Mouse (Mus musculus) olfactory bulb, adult 2 months (tissue): Measurements from ENCODE around the gene Sde2. TPM values are rescaled to one million over a fixed set of nuclear protein-coding genes. Genes with fewer than 3 reads are reported as not detected.
A peak's percentile ranks its signal among the peaks of the same experiment; 100 is the strongest.

ENCODE experiments used
- H3K27ac ChIP-seq: fragments of 200-500 bp; 2 replicates; pipeline ENCODE4 v1.5.1; 2012; ENCODE audit warnings: low read depth, low read length; ENCODE audit not compliant: insufficient read depth
- H3K4me1 ChIP-seq: fragments of 200-500 bp; 2 replicates; pipeline ENCODE4 v1.6.1; 2012; ENCODE audit warnings: low read length; ENCODE audit not compliant: control insufficient read depth, insufficient read depth
- H3K4me3 ChIP-seq: fragments of 200-500 bp; 2 replicates; pipeline ENCODE4 v1.5.1; 2012; ENCODE audit warnings: mild to moderate bottlenecking, low read depth, low read length, moderate library complexity; ENCODE audit not compliant: insufficient read depth
- CTCF ChIP-seq: fragments of 200-500 bp; IDR thresholded peaks from 2 replicates; pipeline ENCODE4 v1.5.1; 2012; ENCODE audit warnings: low read depth, mild to moderate bottlenecking, low read length, moderate library complexity; ENCODE audit not compliant: insufficient read depth
- POLR2A ChIP-seq: fragments of 200-500 bp; IDR thresholded peaks from 2 replicates; pipeline ENCODE4 v1.6.1; 2012; ENCODE audit warnings: mild to moderate bottlenecking, low read depth, low read length, moderate library complexity; ENCODE audit not compliant: insufficient read depth
- WGBS: fragments of 180-500 bp; shearing (Covaris S2); methylation state at CpG from one replicate; pipeline ENCODE4 v1.1.7; 2018; 5-methylcytosine and 5-hydroxymethylcytosine counted together
- polyA plus RNA-seq: library from polyadenylated mRNA; stranded (reverse); fragments of >200 nt; gene quantifications from 2 replicates; pipeline ENCODE4 v1.2.4, GENCODE M21; 2012; ENCODE audit warnings: low replicate concordance; ENCODE audit not compliant: missing spikeins, insufficient read depth, insufficient read length

Sde2 gene
- polyA plus RNA-seq, result not detected in 2 replicates

DNA sequence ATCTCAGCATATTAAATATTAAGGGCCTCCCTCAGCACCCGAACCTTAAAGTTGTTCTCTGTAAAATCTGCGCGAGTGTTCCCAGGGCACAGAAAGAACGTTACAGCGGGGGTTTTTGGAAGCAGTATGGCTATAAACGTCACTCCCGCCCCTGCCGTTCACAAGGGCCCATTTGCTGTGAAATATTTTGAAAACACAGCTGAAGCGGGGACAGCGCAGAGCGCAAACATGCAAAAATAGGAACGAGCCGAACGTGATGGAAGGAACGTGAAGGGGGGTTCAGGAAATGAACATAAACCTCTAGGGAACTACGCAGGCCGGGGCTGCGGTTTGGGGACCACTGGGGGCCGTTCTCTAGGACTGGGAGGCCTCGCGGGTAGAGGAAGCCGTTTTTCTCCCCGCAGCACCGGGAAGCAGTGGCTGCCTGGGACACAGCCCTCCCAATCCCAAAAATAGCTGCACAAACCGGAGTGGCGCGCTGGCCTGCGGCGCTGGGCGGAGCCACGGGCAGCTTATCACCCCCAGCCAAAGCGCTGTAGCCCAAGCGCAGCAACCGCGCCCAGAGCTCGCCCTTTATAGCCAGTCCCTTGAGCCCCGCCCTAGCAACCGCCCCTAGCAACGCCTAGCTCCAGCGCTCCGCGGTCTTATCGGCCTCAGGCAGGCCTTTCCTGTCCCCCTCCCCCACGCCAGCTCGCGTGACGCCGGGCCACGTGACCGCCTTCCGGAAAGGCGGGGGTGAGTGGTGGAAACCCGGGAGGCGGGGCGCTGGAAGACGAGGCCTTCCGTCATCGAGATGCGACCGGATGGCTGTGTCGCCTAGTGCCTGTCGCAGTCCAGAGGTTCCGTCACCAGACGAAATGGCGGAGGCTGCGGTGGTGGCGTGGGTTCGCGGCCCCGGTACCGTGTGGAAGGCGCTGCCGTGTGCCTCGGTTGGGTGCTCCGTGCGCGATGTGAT, at the start of gene Sde2:
TSS of gene Sde2 (plus strand) at position 812 of the 955 bp plus-strand sequence.
- peaks cover 12% of the 10 kb centered on the region for H3K4me1 ChIP-seq
- TF ChIP-seq POLR2A, result peak; percentile 98
- TF ChIP-seq CTCF, result no peak
- H3K27ac ChIP-seq, result peak within 1 kb of the TSS; percentile 94
- H3K4me3 ChIP-seq, result peak within 1 kb of the TSS; percentile 94
- under 1% methylated on average over 77 of the region's 77 CpGs for WGBS

DNA sequence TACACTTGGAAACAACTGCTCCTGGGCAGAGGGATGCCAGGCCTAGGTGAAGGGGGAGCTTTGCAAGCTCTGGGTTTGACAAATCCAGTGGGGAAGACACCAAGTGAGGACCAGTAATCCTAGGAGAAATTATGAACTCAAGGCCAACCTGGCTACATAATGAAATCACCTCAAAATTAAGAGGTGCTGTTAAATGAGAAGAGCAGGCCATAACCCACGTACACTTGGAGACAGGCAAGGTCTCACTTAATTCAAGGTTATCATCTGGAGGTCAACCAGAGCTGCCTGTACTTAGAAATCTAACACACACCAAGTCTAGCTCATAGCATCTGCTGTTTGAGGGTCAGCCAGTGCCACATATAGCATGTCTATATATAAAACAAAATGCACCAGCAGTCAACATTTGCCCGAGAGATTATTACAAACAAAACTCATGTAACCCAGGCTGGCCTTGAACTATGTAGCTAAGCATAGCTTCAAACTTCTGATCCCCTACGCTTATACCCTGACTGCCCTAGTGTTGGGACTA, 49.4 kb upstream of the Sde2 start:
- WGBS, result 75% methylated on average over 3 of the region's 3 CpGs
- Histone ChIP-seq H3K4me1 (peaks cover 2% of the 10 kb centered on the region; the same call in 1 of the 2 replicates), H3K27ac (no peak overlapping the region), H3K4me3 (no peak overlapping the region)
- TF ChIP-seq CTCF (no peak), POLR2A (no peak)

DNA sequence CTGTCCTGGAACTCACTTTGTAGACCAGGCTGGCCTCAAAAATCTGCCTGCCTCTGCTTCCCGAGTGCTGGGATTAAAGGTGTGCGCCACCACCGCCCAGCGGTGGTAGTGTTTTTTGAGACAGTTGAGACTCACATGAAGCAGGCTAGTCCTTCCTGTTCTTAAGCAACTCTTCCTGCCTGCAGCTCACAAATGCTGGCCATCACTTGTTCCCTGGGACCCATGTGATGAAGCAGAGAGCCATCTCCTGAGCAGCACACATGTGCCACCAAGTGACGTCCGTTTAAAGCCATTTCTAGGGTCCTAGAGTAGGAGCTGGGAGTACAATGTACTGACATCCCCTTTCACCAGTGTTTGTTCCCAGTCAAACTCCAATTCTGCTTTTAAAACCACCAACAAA, 47.0 kb upstream of the Sde2 start:
- Histone ChIP-seq H3K27ac (no peak overlapping the region), H3K4me1 (peaks cover 2% of the 10 kb centered on the region; the same call in 1 of the 2 replicates), H3K4me3 (no peak overlapping the region)
- no peak for TF ChIP-seq CTCF
- WGBS, result 78% methylated on average over 6 of the region's 6 CpGs

DNA sequence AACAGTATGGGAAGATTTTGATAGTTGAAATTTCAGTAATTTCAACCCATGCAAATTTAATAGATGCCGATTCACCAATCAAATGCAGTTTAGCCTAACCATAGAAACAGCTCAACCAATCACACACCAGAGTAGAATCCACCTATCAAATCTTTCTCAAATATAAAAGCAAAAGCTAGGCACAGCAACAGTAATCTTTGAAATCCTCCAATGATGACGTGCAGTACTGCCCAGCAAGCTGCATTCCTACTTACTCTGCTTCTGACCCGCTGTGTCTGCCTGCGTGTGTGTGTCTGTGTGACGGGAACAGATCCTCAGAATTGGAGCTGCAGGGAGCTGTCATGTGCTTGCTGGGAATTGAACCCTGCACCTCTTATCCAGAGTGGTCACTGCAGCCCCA, 42.1 kb upstream of the Sde2 start:
- WGBS, result 28% methylated on average over 5 of the region's 5 CpGs
- peaks cover 4% of the 10 kb centered on the region; the same call in 1 of the 2 replicates for H3K4me1 ChIP-seq
- TF ChIP-seq CTCF, result no peak
- TF ChIP-seq POLR2A, result no peak
- no peak overlapping the region for H3K27ac ChIP-seq
- no peak overlapping the region for H3K4me3 ChIP-seq

DNA sequence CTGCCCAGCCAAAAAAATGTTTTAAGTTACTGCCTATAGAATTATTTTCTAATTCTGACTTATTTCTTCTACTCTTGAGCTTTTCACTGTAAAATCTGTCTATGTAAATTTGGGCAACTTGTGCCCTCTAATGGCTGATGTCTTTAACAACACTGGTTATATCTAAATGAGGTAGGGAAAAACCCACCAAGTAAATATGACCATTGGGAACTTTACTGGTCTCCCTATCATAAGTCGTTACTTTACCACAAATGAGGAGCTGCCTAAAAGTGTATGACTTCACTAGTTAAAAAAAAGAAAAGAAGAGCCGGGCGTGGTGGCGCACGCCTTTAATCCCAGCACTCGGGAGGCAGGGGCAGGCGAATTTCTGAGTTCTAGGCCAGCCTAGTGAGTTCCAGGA, 40.0 kb upstream of the Sde2 start:
- 40% methylated on average over 7 of the region's 7 CpGs for whole genome bisulfite sequencing
- Histone ChIP-seq H3K4me3 (peak overlapping the region; percentile 21; the same call in 1 of the 2 replicates), H3K4me1 (peaks cover 7% of the 10 kb centered on the region), H3K27ac (no peak overlapping the region)
- TF ChIP-seq POLR2A, result no peak
- TF ChIP-seq CTCF, result no peak

DNA sequence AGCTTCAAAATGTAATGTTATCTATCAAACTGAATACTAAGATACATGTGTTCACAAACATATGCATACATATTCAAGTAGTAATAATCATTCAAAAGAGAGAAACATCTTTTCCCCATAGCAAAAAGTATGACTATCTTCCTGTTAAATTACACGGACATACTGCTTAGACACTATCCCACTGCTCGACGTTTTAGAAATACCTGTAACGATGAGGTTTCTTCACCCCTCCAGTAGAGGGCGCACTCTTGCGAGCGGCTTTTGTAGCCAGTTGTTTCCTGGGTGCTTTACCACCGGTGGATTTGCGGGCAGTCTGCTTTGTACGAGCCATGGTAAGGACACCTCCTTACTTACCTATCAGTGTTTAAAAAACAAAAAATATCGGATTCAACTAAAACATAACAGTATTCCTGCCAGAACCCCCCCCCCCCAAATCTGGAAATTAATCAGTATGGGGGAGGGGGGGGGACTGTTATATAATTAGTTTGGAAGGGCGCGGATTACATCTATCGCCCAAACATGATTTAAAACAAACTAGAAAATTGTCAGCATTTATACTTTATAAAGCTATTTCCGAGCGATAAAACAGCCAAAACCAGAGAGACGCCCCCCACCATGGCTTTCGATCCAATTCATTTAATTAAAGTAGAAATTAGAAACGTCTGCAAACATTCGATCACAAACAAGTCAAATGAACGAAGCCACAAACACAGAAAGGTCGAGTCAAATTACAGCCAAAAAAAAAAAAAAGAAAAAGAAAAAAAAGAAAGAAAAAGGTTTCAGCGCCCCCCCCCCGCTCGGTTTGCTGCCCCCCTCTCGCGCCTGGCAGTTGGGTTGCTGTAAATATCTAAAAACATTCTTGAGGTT, 39.1 kb upstream of the Sde2 start:
- Histone ChIP-seq H3K27ac (peak overlapping the region; percentile 97), H3K4me1 (peaks cover 5% of the 10 kb centered on the region), H3K4me3 (peak overlapping the region; percentile 100)
- TF ChIP-seq POLR2A (no peak), CTCF (0 out of 2 replicates have a peak, but pooled peaks have one; percentile 16)
- under 1% methylated on average over 27 of the region's 27 CpGs for WGBS

DNA sequence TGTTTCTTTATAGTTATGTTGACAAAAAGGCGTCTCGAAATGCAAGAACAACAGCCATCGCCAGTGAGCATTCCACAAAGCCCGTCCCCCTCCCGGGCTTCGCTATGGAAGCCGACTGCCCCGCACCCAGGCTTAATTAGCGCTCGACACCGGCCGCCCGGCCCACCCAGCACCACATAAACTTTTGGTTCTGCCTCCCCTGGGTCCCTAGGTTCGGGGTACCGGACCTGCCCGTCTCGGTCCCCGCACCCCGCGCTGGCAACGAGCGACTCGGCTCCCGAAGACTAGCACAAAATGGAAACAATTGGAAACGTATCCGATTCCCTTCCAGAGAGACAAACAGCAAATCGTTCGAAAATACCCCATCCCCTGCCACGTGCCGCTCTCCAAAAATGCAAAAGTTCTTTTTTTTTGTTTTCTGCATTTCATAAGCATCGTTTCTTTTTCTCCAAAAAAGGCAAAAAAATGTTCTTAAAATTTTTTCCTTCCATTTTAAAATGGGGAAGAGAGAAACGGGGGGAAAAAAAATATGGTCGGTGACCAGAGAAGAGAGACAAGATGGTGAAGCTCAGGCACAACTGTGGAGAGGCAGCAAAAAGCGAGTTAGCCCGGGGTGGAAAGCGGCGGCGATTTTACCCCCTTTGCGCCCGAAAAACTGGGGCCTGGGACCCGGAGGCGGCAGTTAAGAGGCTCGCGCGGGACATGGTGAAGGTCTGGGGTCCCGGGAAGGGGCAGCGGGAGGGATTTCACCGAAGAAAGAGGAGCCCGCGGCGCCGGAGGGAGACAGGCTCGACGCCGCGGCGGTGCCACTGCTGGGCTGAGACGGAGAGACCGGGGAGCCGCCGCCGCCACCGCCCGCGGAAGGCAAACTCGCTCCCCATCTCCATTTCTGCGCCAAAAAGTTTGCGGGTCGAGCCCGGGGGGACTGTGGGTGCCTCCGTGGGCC, 38.2 kb upstream of the Sde2 start:
- Histone ChIP-seq H3K27ac (peak overlapping the region; percentile 97), H3K4me1 (peaks cover 5% of the 10 kb centered on the region), H3K4me3 (peak overlapping the region; percentile 100)
- peak; percentile 26; the same call in 1 of the 2 replicates for TF ChIP-seq CTCF
- no peak for TF ChIP-seq POLR2A
- WGBS, result under 1% methylated on average over 71 of the region's 71 CpGs
